Mouse (Mus musculus) G1E (cell line): Measurements from ENCODE around the gene Olfr1393. TPM values are rescaled to one million over a fixed set of nuclear protein-coding genes. Genes with fewer than 3 reads are reported as not detected.

Experiments
- ATAC-seq: 2 replicates; pipeline ENCODE4 v1.8.0; 2016; ENCODE audit warnings: mild to moderate bottlenecking; ENCODE audit not compliant: insufficient number of reproducible peaks, poor library complexity, low FRiP score, severe bottlenecking; ENCODE audit errors: extremely low read depth
- DNase-seq: peaks from one replicate; pipeline ENCODE4 v3.0.0; 2012; ENCODE audit warnings: low spot score
- H3K27me3 ChIP-seq: 2 replicates; pipeline ENCODE4 v1.6.1; 2012; ENCODE audit warnings: mild to moderate bottlenecking, low read length, inconsistent platforms; ENCODE audit not compliant: insufficient read depth
- H3K36me3 ChIP-seq: replicated peaks from 2 replicates; pipeline ENCODE3; 2012; ENCODE audit warnings: mild to moderate bottlenecking, inconsistent platforms
- H3K4me1 ChIP-seq: 2 replicates; pipeline ENCODE4 v1.6.1; 2012; ENCODE audit warnings: low read depth, low read length, inconsistent platforms, mixed read lengths; ENCODE audit not compliant: insufficient read depth
- H3K4me3 ChIP-seq: 2 replicates; pipeline ENCODE4 v1.5.1; 2012; ENCODE audit warnings: low read depth, mild to moderate bottlenecking, inconsistent platforms, low read length, moderate library complexity, mixed read lengths
- H3K9me3 ChIP-seq: replicated peaks from 2 replicates; pipeline ENCODE4 v1.6.1; 2012; ENCODE audit warnings: inconsistent platforms
- CTCF ChIP-seq: IDR thresholded peaks from 2 replicates; pipeline ENCODE4 v1.5.1; 2012; ENCODE audit warnings: low read depth, low read length, inconsistent platforms, mixed read lengths
- GATA1 ChIP-seq: IDR thresholded peaks from 2 replicates; pipeline ENCODE4 v1.6.1; 2012; ENCODE audit warnings: borderline replicate concordance, low read length, inconsistent platforms, mixed read lengths
- GATA2 ChIP-seq: IDR thresholded peaks from 2 replicates; pipeline ENCODE4 v1.6.1; 2012; ENCODE audit warnings: low read depth, low read length, inconsistent platforms, borderline replicate concordance
- POLR2AphosphoS5 ChIP-seq: IDR thresholded peaks from 2 replicates; pipeline ENCODE4 v1.6.1; 2012; ENCODE audit warnings: low read depth, low read length, inconsistent platforms; ENCODE audit not compliant: insufficient replicate concordance
- TAL1 ChIP-seq: conservative IDR thresholded peaks from 2 replicates; pipeline ENCODE4 v1.6.1; 2012; ENCODE audit warnings: low read depth, low read length, inconsistent platforms, mixed read lengths
- polyA plus RNA-seq: library from polyadenylated mRNA; stranded (reverse); fragments of >175 nt; gene quantifications from 2 replicates; pipeline ENCODE4 v1.2.3, GENCODE M21; 2012
- total RNA-seq, 2 experiments: library from RNA; stranded (forward) in 1 of 2; stranded (reverse) in 1 of 2; fragments of 200-1000 nt in 1 of 2; fragments of >200 nt in 1 of 2; fragmentation: Nextera tagmentation in 1 of 2; gene quantifications; 2 replicates each; pipeline ENCODE4 v1.2.3; 2014 to 2017

The Olfr1393 gene
- total and polyA plus RNA-seq, 3 experiments: 0.55 TPM; not detected in 2

DNA sequence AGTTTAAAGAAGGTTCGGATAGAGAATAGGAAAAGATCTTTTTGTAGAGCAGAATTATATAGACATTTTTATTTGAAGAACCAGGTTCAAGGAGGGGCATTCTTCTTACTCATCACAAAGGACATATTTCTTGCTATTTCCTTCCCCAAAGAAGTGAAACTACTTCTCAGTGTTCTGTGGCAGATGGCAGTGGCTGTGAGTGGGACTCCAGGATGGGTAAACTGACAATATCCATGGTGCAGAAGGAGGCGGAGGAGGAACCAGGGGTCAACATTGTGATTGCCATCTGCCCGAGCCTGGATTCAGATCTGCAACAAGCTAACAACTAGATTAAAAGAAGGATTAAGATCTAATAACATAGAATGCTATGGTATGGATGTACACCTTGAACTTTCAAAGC is 48.6 kb downstream of the Olfr1393 start:
- H3K9me3 ChIP-seq: no peaks in the 10 kb centered on the region

DNA sequence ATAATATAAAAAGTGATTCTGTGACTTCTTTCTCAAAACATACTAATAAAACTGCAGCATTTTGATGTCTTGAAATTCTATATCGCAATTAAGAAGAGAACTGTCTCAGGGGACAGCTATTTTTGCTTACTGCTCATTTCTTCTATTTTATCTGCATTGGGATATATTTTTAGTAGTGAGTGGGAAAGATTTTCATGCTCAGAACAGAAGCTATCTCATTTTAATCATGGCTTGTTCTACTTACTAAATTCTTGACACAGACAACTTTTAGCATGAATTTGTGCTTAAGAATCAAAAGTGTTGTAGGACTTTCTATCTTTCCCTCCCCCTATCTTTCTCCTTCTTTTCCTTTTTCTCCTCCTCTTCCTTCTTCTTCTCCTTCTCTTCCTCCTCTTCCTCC is 51.6 kb downstream of the Olfr1393 start:
- H3K4me1 ChIP-seq: no peaks in the 10 kb centered on the region
- no peaks in the 10 kb centered on the region for H3K36me3 ChIP-seq
- TF ChIP-seq CTCF (no peak), TAL1 (no peak), GATA2 (no peak), POLR2AphosphoS5 (no peak), GATA1 (no peak)
- H3K9me3 ChIP-seq: no peaks in the 10 kb centered on the region
- ATAC-seq (no peak), DNase-seq (no peak)
- H3K27me3 ChIP-seq: no peaks in the 10 kb centered on the region
- no peak overlapping the region for H3K4me3 ChIP-seq

More for the DNA sequence above, 48.6 kb downstream of the Olfr1393 start:
- no peaks in the 10 kb centered on the region for H3K27me3 ChIP-seq
- H3K4me1 ChIP-seq: no peaks in the 10 kb centered on the region
- DNase-seq (no peak), ATAC-seq (no peak)
- no peaks in the 10 kb centered on the region for H3K36me3 ChIP-seq
- TF ChIP-seq CTCF: no peak
- TF ChIP-seq GATA1: no peak
- no peak for TF ChIP-seq TAL1
- TF ChIP-seq GATA2: no peak
- no peak overlapping the region for H3K4me3 ChIP-seq

Other genes starting within 250 kb of the Olfr1393 start
Only the 20 nearest of the 21 such genes appear.
- 4.6 and 7.8 TPM in 2 replicates for gene 9930111J21Rik2, start 227.1 kb upstream of the Olfr1393 start, total RNA-seq (2014; fragmentation: Nextera tagmentation)
- 2.9 and 4.1 TPM in 2 replicates for gene 9930111J21Rik2, start 227.1 kb upstream of the Olfr1393 start, total RNA-seq (2017)
- 0.04 and 0.07 TPM in 2 replicates for gene 9930111J21Rik2, start 227.1 kb upstream of the Olfr1393 start, polyA plus RNA-seq
- gene Tgtp2, start 214.1 kb upstream of the Olfr1393 start, total RNA-seq (2014; fragmentation: Nextera tagmentation): 8.3 and 10.0 TPM in 2 replicates
- 23.1 and 25.2 TPM in 2 replicates for gene Tgtp2, start 214.1 kb upstream of the Olfr1393 start, total RNA-seq (2017)
- 0.20 and 0.26 TPM in 2 replicates for gene Tgtp2, start 214.1 kb upstream of the Olfr1393 start, polyA plus RNA-seq
- gene Ifi47, start 201.7 kb upstream of the Olfr1393 start, total RNA-seq (2014; fragmentation: Nextera tagmentation): 16.5 and 25.1 TPM in 2 replicates
- 31.6 and 32.2 TPM in 2 replicates for gene Ifi47, start 201.7 kb upstream of the Olfr1393 start, total RNA-seq (2017)
- 0.81 and 0.99 TPM in 2 replicates for gene Ifi47, start 201.7 kb upstream of the Olfr1393 start, polyA plus RNA-seq
- gene Olfr1396, start 163.4 kb upstream of the Olfr1393 start, total RNA-seq (2014; fragmentation: Nextera tagmentation): not detected in 2 replicates
- gene Olfr1396, start 163.4 kb upstream of the Olfr1393 start, total RNA-seq (2017): 0.06 and 0.11 TPM in 2 replicates
- not detected in 2 replicates for gene Olfr1396, start 163.4 kb upstream of the Olfr1393 start, polyA plus RNA-seq
- gene Olfr1395, start 136.0 kb upstream of the Olfr1393 start, total RNA-seq (2014; fragmentation: Nextera tagmentation): not detected in 2 replicates
- gene Olfr1395, start 136.0 kb upstream of the Olfr1393 start, total RNA-seq (2017): 0.06 and 0.16 TPM in 2 replicates
- not detected in 2 replicates for gene Olfr1395, start 136.0 kb upstream of the Olfr1393 start, polyA plus RNA-seq
- not detected in 2 replicates for gene Olfr1394, start 123.9 kb upstream of the Olfr1393 start, total RNA-seq (2014; fragmentation: Nextera tagmentation)
- gene Olfr1394, start 123.9 kb upstream of the Olfr1393 start, total RNA-seq (2017): 0.16 and 0.17 TPM in 2 replicates
- gene Olfr1394, start 123.9 kb upstream of the Olfr1393 start, polyA plus RNA-seq: not detected in 2 replicates
- gene Btnl9, start 91.1 kb upstream of the Olfr1393 start, total RNA-seq (2014; fragmentation: Nextera tagmentation): not detected in 2 replicates
- gene Btnl9, start 91.1 kb upstream of the Olfr1393 start, total RNA-seq (2017): 0.17 and 0.22 TPM in 2 replicates
- not detected in 2 replicates for gene Btnl9, start 91.1 kb upstream of the Olfr1393 start, polyA plus RNA-seq
- 143 and 160 TPM in 2 replicates for gene Zfp62, start 75.0 kb upstream of the Olfr1393 start, total RNA-seq (2014; fragmentation: Nextera tagmentation)
- 72.7 and 78.2 TPM in 2 replicates for gene Zfp62, start 75.0 kb upstream of the Olfr1393 start, total RNA-seq (2017)
- gene Zfp62, start 75.0 kb upstream of the Olfr1393 start, polyA plus RNA-seq: 6.5 and 13.3 TPM in 2 replicates
- 18.2 and 20.0 TPM in 2 replicates for gene Mgat1, start 34.1 kb upstream of the Olfr1393 start, total RNA-seq (2014; fragmentation: Nextera tagmentation)
- 26.1 and 28.9 TPM in 2 replicates for gene Mgat1, start 34.1 kb upstream of the Olfr1393 start, total RNA-seq (2017)
- 34.8 and 36.9 TPM in 2 replicates for gene Mgat1, start 34.1 kb upstream of the Olfr1393 start, polyA plus RNA-seq
- 0.44 TPM in 1 of 2 replicates, not detected in the other for gene Olfr1392, start 7.0 kb downstream of the Olfr1393 start, total RNA-seq (2014; fragmentation: Nextera tagmentation)
- gene Olfr1392, start 7.0 kb downstream of the Olfr1393 start, total RNA-seq (2017): 0.11 and 0.12 TPM in 2 replicates
- gene Olfr1392, start 7.0 kb downstream of the Olfr1393 start, polyA plus RNA-seq: not detected in 2 replicates
- gene Olfr10, start 26.4 kb downstream of the Olfr1393 start, total RNA-seq (2014; fragmentation: Nextera tagmentation): not detected in 2 replicates
- 0.11 TPM in 1 of 2 replicates, not detected in the other for gene Olfr10, start 26.4 kb downstream of the Olfr1393 start, total RNA-seq (2017)
- not detected in 2 replicates for gene Olfr10, start 26.4 kb downstream of the Olfr1393 start, polyA plus RNA-seq
- not detected in 2 replicates for gene Olfr1391, start 44.4 kb downstream of the Olfr1393 start, total RNA-seq (2014; fragmentation: Nextera tagmentation)
- 0.16 TPM in 1 of 2 replicates, not detected in the other for gene Olfr1391, start 44.4 kb downstream of the Olfr1393 start, total RNA-seq (2017)
- gene Olfr1391, start 44.4 kb downstream of the Olfr1393 start, polyA plus RNA-seq: not detected in 2 replicates
- not detected in 2 replicates for gene Olfr1390, start 56.9 kb downstream of the Olfr1393 start, total RNA-seq (2014; fragmentation: Nextera tagmentation)
- gene Olfr1390, start 56.9 kb downstream of the Olfr1393 start, total RNA-seq (2017): 0.12 and 0.22 TPM in 2 replicates
- gene Olfr1390, start 56.9 kb downstream of the Olfr1393 start, polyA plus RNA-seq: not detected in 2 replicates
- not detected in 2 replicates for gene Olfr1389, start 144.8 kb downstream of the Olfr1393 start, total RNA-seq (2014; fragmentation: Nextera tagmentation)
- gene Olfr1389, start 144.8 kb downstream of the Olfr1393 start, total RNA-seq (2017): 0.12 and 0.22 TPM in 2 replicates
- gene Olfr1389, start 144.8 kb downstream of the Olfr1393 start, polyA plus RNA-seq: not detected in 2 replicates
- 0.87 and 0.98 TPM in 2 replicates for gene Olfr1388, start 158.3 kb downstream of the Olfr1393 start, total RNA-seq (2014; fragmentation: Nextera tagmentation)
- 0.60 and 1.2 TPM in 2 replicates for gene Olfr1388, start 158.3 kb downstream of the Olfr1393 start, total RNA-seq (2017)
- gene Olfr1388, start 158.3 kb downstream of the Olfr1393 start, polyA plus RNA-seq: 0.04 and 0.12 TPM in 2 replicates
- not detected in 2 replicates for gene Olfr1387, start 177.0 kb downstream of the Olfr1393 start, total RNA-seq (2014; fragmentation: Nextera tagmentation)
- 0.05 and 0.46 TPM in 2 replicates for gene Olfr1387, start 177.0 kb downstream of the Olfr1393 start, total RNA-seq (2017)
- not detected in 2 replicates for gene Olfr1387, start 177.0 kb downstream of the Olfr1393 start, polyA plus RNA-seq
- gene Olfr1386, start 186.7 kb downstream of the Olfr1393 start, total RNA-seq (2014; fragmentation: Nextera tagmentation): not detected in 2 replicates
- 0.22 and 0.23 TPM in 2 replicates for gene Olfr1386, start 186.7 kb downstream of the Olfr1393 start, total RNA-seq (2017)
- not detected in 2 replicates for gene Olfr1386, start 186.7 kb downstream of the Olfr1393 start, polyA plus RNA-seq
- gene Olfr1385, start 210.8 kb downstream of the Olfr1393 start, total RNA-seq (2014; fragmentation: Nextera tagmentation): not detected in 2 replicates
- 0.22 and 0.35 TPM in 2 replicates for gene Olfr1385, start 210.8 kb downstream of the Olfr1393 start, total RNA-seq (2017)
- gene Olfr1385, start 210.8 kb downstream of the Olfr1393 start, polyA plus RNA-seq: not detected in 2 replicates
- not detected in 2 replicates for gene Olfr1384, start 228.4 kb downstream of the Olfr1393 start, total RNA-seq (2014; fragmentation: Nextera tagmentation)
- gene Olfr1384, start 228.4 kb downstream of the Olfr1393 start, total RNA-seq (2017): 0.05 and 0.06 TPM in 2 replicates
- gene Olfr1384, start 228.4 kb downstream of the Olfr1393 start, polyA plus RNA-seq: not detected in 2 replicates
- not detected in 2 replicates for gene Olfr1383, start 241.3 kb downstream of the Olfr1393 start, total RNA-seq (2014; fragmentation: Nextera tagmentation)
- gene Olfr1383, start 241.3 kb downstream of the Olfr1393 start, total RNA-seq (2017): 0.06 and 0.27 TPM in 2 replicates
- gene Olfr1383, start 241.3 kb downstream of the Olfr1393 start, polyA plus RNA-seq: not detected in 2 replicates